Mouse (Mus musculus) liver (tissue): ENCODE data around the gene Ctla4.

Experiments
- DNase-seq: peaks from one replicate; pipeline ENCODE4 v3.0.0-alpha.2; 2020; ENCODE audit warnings: mixed read lengths

The Ctla4 gene

GRCm38 (mm10) chr1:60886981-60887380 lies at the start of gene Ctla4:
Ctla4 (plus strand) TSS chr1:60887000.
- DNase-seq: no peak

GRCm38 (mm10) chr1:60839161-60839560 lies 47.6 kb upstream of the Ctla4 start:
- DNase-seq: no peak

GRCm38 (mm10) chr1:60845318-60846060 lies 41.3 kb upstream of the Ctla4 start:
- no peak for DNase-seq

- DNase-seq: no peak
Measured at GRCm38 (mm10) chr1:60846616-60847275, 40.1 kb upstream of the Ctla4 start.

GRCm38 (mm10) chr1:60849112-60849511 lies 37.7 kb upstream of the Ctla4 start:
- no peak for DNase-seq

- no peak for DNase-seq
Measured at GRCm38 (mm10) chr1:60849816-60850215, 37.0 kb upstream of the Ctla4 start.

GRCm38 (mm10) chr1:60851041-60851781 lies 35.6 kb upstream of the Ctla4 start:
- no peak for DNase-seq

- DNase-seq: no peak
Measured at GRCm38 (mm10) chr1:60852075-60852769, 34.6 kb upstream of the Ctla4 start.

- no peak for DNase-seq
Measured at GRCm38 (mm10) chr1:60852770-60853147, 34.0 kb upstream of the Ctla4 start.

GRCm38 (mm10) chr1:60853330-60853956 lies 33.4 kb upstream of the Ctla4 start:
- DNase-seq: no peak

- no peak for DNase-seq
Measured at GRCm38 (mm10) chr1:60853991-60854390, 32.8 kb upstream of the Ctla4 start.

- no peak for DNase-seq
Measured at GRCm38 (mm10) chr1:60857351-60858220, 29.2 kb upstream of the Ctla4 start.

GRCm38 (mm10) chr1:60859159-60859558 lies 27.6 kb upstream of the Ctla4 start:
- DNase-seq: no peak

- DNase-seq: no peak
Measured at GRCm38 (mm10) chr1:60859842-60860241, 27.0 kb upstream of the Ctla4 start.

- no peak for DNase-seq
Measured at GRCm38 (mm10) chr1:60860357-60860946, 26.3 kb upstream of the Ctla4 start.

GRCm38 (mm10) chr1:60860955-60861354 lies 25.8 kb upstream of the Ctla4 start:
- no peak for DNase-seq

- DNase-seq: no peak
Measured at GRCm38 (mm10) chr1:60861431-60861830, 25.4 kb upstream of the Ctla4 start.

- no peak for DNase-seq
Measured at GRCm38 (mm10) chr1:60862510-60862909, 24.3 kb upstream of the Ctla4 start.

- peak; percentile 26 for DNase-seq
Measured at GRCm38 (mm10) chr1:60862951-60863461, 23.8 kb upstream of the Ctla4 start.

- no peak for DNase-seq
Measured at GRCm38 (mm10) chr1:60863701-60864100, 23.1 kb upstream of the Ctla4 start.

- DNase-seq: no peak
Measured at GRCm38 (mm10) chr1:60865167-60865566, 21.6 kb upstream of the Ctla4 start.
